Comparison of ENCODE assay signal across 1 mouse cellular context in the genomic region with DNA sequence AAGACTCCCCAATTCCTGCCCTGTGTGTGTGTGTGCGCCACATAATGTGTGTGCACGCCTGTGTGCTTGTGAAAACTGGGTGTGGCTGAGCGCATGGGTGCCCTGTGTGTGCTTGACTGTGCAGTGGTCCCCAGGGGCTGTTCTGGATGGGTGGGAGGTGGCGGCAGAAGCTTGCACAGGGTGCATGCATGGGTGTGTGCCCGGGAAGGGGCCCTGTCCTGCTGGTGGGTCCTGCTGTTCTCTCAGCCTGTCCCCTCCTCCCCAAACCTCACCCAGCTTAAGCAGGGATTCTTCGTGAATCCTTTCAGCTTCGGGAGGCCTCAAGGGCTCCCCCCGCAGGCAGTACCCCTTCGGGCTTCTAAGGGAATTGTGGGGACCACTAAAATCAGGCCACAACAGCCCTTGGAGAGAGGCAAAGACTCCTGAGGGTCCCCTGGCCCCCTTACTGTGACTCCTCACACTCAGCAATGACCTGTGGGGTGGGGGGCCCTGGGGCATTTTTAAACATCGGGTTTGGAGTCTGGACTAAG.
A peak's percentile ranks its signal among the peaks of the same experiment; 100 is the strongest.
TF ChIP-seq lines count a peak whose summit lies in the region.

No protein-coding gene starts in this region.

TF ChIP-seq in MEL, 35 proteins besides CTCF, POLR2A, EP300 and RAD21:
- TF ChIP-seq KAT2A (conservative IDR thresholded peaks at IDR 0.05; ENCODE audit: low read depth, low read length) (no peak), SMC3 (IDR thresholded peaks at IDR 0.05; ENCODE audit: low read depth, low read length) (0 out of 2 replicates have a peak, but pooled peaks have one; percentile 20), HCFC1 (IDR thresholded peaks at IDR 0.05; ENCODE audit: low read depth, low read length) (no peak)
TF ChIP-seq in MEL: peak in this region for 1.
